Mouse (Mus musculus) lung, embryonic 14.5 days (tissue): Measurements from ENCODE around the gene Fam169a. TPM values are rescaled to one million over a fixed set of nuclear protein-coding genes. Genes with fewer than 3 reads are reported as not detected.
"Not testable (repeated sequence)": the region's sequence is repeated elsewhere in the genome, so short reads cannot be mapped to it uniquely, and the experiment has no call there.

Experiments
- ATAC-seq: fragments of 200-750 bp; cut with Nextera tagmentation; 2 replicates; pipeline ENCODE4 v1.8.0; 2017; ENCODE audit warnings: mild to moderate bottlenecking, moderate TSS enrichment, moderate library complexity; ENCODE audit not compliant: insufficient read depth
- DNase-seq: peaks from one replicate; pipeline ENCODE4 v3.0.0-alpha.2; 2015
- H3K27ac ChIP-seq: fragments of 300-500 bp; sonication (generic); 2 replicates; pipeline ENCODE4 v1.5.1; 2014; ENCODE audit warnings: low read depth, mild to moderate bottlenecking, moderate library complexity
- H3K27me3 ChIP-seq: fragments of 300-500 bp; sonication (generic); 2 replicates; pipeline ENCODE4 v1.6.1; 2014; ENCODE audit warnings: low read length, control low read depth; ENCODE audit not compliant: insufficient read depth
- H3K36me3 ChIP-seq: fragments of 300-500 bp; sonication (generic); 2 replicates; pipeline ENCODE4 v1.6.1; 2014; ENCODE audit warnings: control low read depth; ENCODE audit not compliant: insufficient read depth
- H3K4me1 ChIP-seq: fragments of 300-500 bp; sonication (generic); 2 replicates; pipeline ENCODE4 v1.6.1; 2014; ENCODE audit warnings: antibody characterized with exemption, control low read depth; ENCODE audit not compliant: insufficient read depth
- H3K4me2 ChIP-seq: fragments of 300-500 bp; sonication (generic); 2 replicates; pipeline ENCODE4 v1.6.1; 2014; ENCODE audit warnings: mild to moderate bottlenecking
- H3K4me3 ChIP-seq: fragments of 300-500 bp; sonication (generic); 2 replicates; pipeline ENCODE4 v1.5.1; 2014; ENCODE audit warnings: low read depth, low read length
- H3K9ac ChIP-seq: fragments of 300-500 bp; sonication (generic); 2 replicates; pipeline ENCODE4 v1.6.1; 2014
- H3K9me3 ChIP-seq: fragments of 300-500 bp; sonication (generic); 2 replicates; pipeline ENCODE4 v1.6.1; 2016; ENCODE audit warnings: low read depth, low read length, control low read depth
- CTCF ChIP-seq: IDR thresholded peaks from 2 replicates; pipeline ENCODE4 v1.5.1; 2016; ENCODE audit warnings: antibody characterized with exemption, low read depth
- WGBS: fragments of 180-500 bp; shearing (Covaris S2); extraction: QIAGEN DNeasy Blood & Tissue Kit; methylation state at CpG from one replicate; pipeline ENCODE4 v1.1.7; 2014; 5-methylcytosine and 5-hydroxymethylcytosine counted together
- polyA plus RNA-seq: library from polyadenylated mRNA; unstranded; fragments of >200 nt; fragmentation: Nextera tagmentation; extraction: Ambion mirVana; gene quantifications from 2 replicates; pipeline ENCODE4 v1.2.1, GENCODE M21; 2014

The Fam169a gene
- polyA plus RNA-seq, 1 experiment from 2014 or later = 2.9 TPM

DNA sequence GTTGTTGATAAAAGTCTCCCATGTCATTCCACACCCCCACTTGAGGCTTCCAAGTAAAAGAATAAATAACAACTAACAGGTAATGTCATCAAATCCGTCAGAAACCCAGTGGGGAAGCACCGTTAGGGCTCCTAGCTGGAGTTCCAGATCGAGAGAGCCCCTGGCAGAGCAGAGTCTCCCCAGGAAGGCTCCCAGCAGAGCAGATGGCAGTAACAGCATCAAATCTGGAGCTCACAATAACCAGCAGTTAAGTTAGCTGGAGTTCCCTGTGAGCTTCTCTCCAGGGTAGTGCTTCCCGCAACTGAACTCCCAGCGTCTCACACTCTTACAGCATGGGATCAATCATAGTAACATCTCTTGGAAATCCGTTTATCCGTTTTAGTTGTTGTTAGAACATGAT is 37.9 kb downstream of the Fam169a start:
- Histone ChIP-seq H3K4me1 (no peaks in the 10 kb centered on the region), H3K4me3 (no peak overlapping the region), H3K9ac (no peak overlapping the region), H3K27me3 (no peaks in the 10 kb centered on the region), H3K27ac (no peak overlapping the region), H3K4me2 (no peak overlapping the region), H3K9me3 (no peaks in the 10 kb centered on the region), H3K36me3 (no peaks in the 10 kb centered on the region)
- ATAC-seq = no peak
- WGBS = 63% methylated on average over 7 of the region's 7 CpGs
- DNase-seq = no peak
- no peak for TF ChIP-seq CTCF

DNA sequence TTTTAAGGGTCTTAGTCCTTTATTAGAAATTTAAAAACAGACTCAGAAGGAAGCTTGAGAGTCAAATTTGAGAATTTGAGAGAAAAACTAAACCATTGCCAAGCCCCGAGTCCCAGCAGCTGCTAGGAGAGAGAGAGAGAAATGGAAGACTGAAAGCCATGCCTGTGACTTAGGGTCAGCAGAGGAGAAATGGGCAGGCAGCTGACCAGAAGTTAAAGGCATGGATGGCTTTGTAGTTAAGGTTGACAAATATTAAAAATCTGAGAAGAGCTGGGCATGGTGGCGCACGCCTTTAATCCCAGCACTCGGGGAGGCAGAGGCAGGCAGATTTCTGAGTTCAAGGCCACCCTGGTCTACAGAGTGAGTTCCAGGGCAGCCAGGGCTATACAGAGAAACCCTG is 40.6 kb downstream of the Fam169a start:
- DNase-seq, H3K4me1 ChIP-seq, H3K4me3 ChIP-seq, H3K9ac ChIP-seq, H3K4me2 ChIP-seq, H3K9me3 ChIP-seq, H3K27ac ChIP-seq, H3K27me3 ChIP-seq, H3K36me3 ChIP-seq, ATAC-seq: not testable (repeated sequence)
- 92% methylated on average over 4 of the region's 4 CpGs for WGBS

DNA sequence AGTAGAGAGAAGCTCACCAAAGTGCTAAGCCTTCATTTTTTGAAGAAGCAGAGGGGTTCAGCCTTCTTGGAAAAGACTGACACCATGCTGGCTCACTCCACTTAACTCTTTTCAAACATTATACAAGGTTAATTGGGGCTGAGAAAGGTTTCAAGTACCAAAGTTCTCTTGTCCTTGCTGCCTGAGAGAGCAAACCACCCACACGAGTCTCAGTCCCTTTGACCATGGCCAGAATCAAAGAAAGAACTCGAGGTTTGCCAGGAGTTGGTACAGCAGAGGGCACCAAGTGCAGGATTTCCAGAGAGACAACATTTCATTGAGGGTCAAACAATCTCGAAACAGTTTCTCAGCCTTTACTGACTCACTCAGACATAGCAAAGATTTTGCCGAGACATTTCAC is 42.0 kb downstream of the Fam169a start:
- Histone ChIP-seq H3K4me3 (no peak overlapping the region), H3K27ac (no peak overlapping the region), H3K9me3 (no peaks in the 10 kb centered on the region), H3K27me3 (no peaks in the 10 kb centered on the region), H3K36me3 (no peaks in the 10 kb centered on the region), H3K4me1 (no peaks in the 10 kb centered on the region), H3K9ac (no peak overlapping the region), H3K4me2 (no peak overlapping the region)
- TF ChIP-seq CTCF = no peak
- DNase-seq (no peak), ATAC-seq (no peak)
- 65% methylated on average over 4 of the region's 4 CpGs for WGBS

DNA sequence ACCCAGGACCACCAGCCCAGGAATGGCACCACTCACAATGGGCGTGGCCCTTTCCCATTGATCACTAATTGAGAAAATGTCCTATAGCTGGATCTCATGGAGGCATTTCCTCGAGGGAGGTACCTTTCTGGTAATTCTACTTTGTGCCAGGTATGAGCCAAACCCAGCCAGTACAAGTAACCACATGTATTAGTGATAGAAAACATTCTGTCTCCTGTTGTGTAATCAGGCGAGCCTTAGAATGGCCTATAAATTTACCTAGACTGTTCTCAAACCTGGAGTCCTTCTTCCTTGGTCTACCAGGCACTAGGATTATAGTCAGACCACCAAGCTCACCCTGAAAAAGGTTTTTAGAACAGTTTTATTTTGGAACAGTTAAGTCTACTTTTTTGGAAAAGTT is 54.3 kb downstream of the Fam169a start:
- H3K4me1 ChIP-seq = no peaks in the 10 kb centered on the region

DNA sequence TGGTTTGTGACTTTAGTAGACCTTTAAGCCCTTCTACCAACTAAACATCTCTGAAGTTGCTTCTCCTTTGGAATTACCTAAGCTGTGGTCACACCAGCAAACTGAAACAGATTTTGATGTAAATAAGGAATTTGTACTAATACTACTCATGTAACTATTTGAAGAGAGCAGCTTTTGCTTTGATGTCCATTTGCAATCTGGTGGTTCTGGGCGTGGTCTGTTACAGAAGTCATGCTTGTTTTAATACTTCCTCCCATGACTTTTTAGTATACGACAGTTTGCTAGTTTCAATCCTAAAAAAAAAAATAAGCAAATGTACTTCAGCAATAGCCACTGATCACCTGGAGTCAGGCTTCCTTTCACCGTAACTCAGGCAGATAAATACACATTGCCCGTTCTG is 62.6 kb downstream of the Fam169a start:
- not testable (repeated sequence) for H3K4me3 ChIP-seq, ATAC-seq, H3K4me2 ChIP-seq, H3K4me1 ChIP-seq, H3K27ac ChIP-seq, H3K9ac ChIP-seq, H3K27me3 ChIP-seq, DNase-seq, H3K9me3 ChIP-seq
- peaks cover 25% of the 10 kb centered on the region for H3K36me3 ChIP-seq
- 88% methylated on average over 2 of the region's 4 CpGs for WGBS

More for the DNA sequence above, 54.3 kb downstream of the Fam169a start:
- no peak overlapping the region for H3K27ac ChIP-seq
- no peak for ATAC-seq
- H3K9ac ChIP-seq = no peak overlapping the region
- H3K9me3 ChIP-seq = no peaks in the 10 kb centered on the region
- no peaks in the 10 kb centered on the region for H3K27me3 ChIP-seq
- no peak overlapping the region for H3K4me2 ChIP-seq
- 71% methylated on average over 3 of the region's 3 CpGs for WGBS
- no peak for DNase-seq
- no peak for TF ChIP-seq CTCF
- H3K4me3 ChIP-seq = no peak overlapping the region
- H3K36me3 ChIP-seq = no peaks in the 10 kb centered on the region

DNA sequence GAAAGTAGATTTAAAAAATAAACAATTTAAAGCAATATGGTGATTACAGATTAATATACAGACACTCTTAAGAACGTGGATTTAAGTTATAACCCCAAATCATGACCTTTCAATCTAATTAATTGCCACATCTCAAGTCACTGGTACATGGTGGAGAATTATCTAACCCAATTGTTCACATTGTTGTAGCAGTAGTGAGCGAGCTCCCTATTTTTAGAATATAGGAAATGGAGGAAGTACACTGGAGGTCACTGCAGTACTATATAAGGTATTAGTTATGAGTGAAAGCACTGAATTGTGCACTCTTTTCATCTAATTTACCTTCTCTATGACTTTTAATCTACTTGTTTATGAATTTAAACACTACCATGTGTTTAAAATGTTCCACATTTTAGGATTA is 63.3 kb downstream of the Fam169a start:
- H3K4me2 ChIP-seq, H3K4me3 ChIP-seq, H3K27me3 ChIP-seq, H3K9ac ChIP-seq, H3K4me1 ChIP-seq, DNase-seq, H3K9me3 ChIP-seq, ATAC-seq, H3K27ac ChIP-seq: not testable (repeated sequence)
- WGBS = no CpG with 5 or more reads among the region's 2 CpGs
- peaks cover 30% of the 10 kb centered on the region for H3K36me3 ChIP-seq

DNA sequence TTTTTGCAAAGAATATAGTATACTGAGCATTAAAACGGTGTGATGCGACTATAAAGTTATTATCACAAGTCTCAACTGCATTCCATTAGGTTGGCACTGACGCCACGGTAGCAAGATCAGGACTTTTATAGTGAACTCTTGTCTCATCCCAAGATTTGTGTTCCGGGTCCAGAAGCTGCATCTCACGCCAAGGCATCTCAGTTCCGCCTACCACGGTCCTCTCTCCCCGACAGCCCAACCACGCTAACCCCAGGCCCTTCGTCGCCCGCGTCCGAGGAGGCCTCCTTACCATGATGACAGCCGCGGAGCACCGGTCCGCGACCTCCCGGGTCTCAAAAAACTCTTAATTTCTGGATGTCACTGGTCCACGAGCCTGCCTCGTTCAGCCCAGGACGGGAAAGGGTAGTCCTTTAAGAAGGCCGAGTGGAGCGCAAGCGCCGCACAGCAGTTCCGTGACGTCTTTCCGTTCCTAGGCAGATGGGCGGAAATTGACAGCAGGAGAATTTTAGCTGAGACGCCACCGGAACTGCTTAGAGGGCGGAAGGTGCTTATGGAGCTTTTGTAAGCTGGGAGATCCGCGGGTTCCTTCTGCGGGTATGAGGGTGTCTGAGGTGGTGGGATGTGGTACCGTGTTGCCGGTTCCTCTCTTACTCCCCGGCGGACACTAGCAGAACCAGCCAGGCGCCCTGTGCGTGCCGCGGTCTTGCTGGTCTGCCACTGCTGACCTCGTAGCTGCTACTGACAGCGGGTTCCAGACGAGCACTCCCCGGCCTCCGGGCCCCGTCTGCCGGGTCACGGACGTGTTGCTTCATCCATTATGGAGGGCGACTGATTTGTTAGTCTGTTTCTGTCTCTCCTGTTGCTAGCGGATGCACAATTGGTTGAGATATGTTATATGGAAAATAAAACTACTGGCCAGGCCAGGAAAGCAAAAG is 70.6 kb downstream of the Fam169a start, which contains the start of the genes Gfm2 and Nsa2:
Gene Gfm2 (plus strand): TSS at position 472 of the 935 bp plus-strand sequence.
Gene Nsa2 (minus strand): TSS at position 472 of the 935 bp plus-strand sequence.
- Histone ChIP-seq H3K4me3 (peak within 1 kb of the TSS; percentile 89), H3K36me3 (peaks cover 20% of the 10 kb centered on the region), H3K27ac (peak within 1 kb of the TSS; percentile 70; the same call in 1 of the 2 replicates), H3K4me2 (peak within 1 kb of the TSS; percentile 78), H3K9me3 (no peaks in the 10 kb centered on the region), H3K4me1 (0 out of 2 replicates have a peak, but pooled peaks cover 3% of the 10 kb centered on the region), H3K9ac (peak within 1 kb of the TSS; percentile 86), H3K27me3 (no peaks in the 10 kb centered on the region)
- DNase-seq (peak; percentile 97), ATAC-seq (peak; percentile 98)
- no peak for TF ChIP-seq CTCF
- WGBS = under 1% methylated on average over 57 of the region's 57 CpGs

DNA sequence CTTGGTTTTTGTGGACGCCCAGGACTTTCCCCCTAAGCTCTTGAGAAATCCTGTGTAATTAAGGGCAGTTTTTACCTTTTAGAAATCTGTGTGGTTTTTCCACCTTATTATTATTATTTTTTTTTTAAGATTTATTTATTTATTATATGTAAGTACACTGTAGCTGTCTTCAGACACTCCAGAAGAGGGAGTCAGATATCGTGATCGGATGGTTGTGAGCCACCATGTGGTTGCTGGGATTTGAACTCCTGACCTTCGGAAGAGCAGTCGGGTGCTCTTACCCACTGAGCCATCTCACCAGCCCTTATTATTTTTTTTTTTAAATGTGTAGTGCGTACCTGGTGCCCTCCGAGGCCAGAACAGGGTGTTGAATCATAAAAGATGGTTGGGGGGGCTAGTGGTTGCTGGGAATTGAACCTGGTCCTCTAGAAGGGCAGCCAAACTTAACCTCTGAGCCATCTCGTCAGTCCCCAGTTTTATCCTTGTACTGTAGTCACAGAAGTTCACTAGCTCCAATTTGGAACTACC is 71.4 kb downstream of the Fam169a start:
- H3K27ac ChIP-seq = peak overlapping the region; percentile 70; the same call in 1 of the 2 replicates
- H3K4me3 ChIP-seq = peak overlapping the region; percentile 89
- not testable (repeated sequence) for ATAC-seq, H3K4me1 ChIP-seq, H3K27me3 ChIP-seq, DNase-seq, H3K9me3 ChIP-seq
- WGBS = 26% methylated on average over 8 of the region's 8 CpGs
- H3K36me3 ChIP-seq = peaks cover 24% of the 10 kb centered on the region
- peak overlapping the region; percentile 78 for H3K4me2 ChIP-seq
- H3K9ac ChIP-seq = peak overlapping the region; percentile 86
